Mouse (Mus musculus) embryonic facial prominence, embryonic 11.5 days (tissue): ENCODE data around the gene Phc2. TPM values are rescaled to one million over a fixed set of nuclear protein-coding genes. Genes with fewer than 3 reads are reported as not detected.

Experiments
- ATAC-seq: fragments of 200-750 bp; cut with Nextera tagmentation; replicated peaks from 2 replicates; pipeline ENCODE4 v1.8.0; 2017; ENCODE audit warnings: low read depth; ENCODE audit not compliant: insufficient number of reproducible peaks, low FRiP score, low TSS enrichment
- DNase-seq: peaks from one replicate; pipeline ENCODE4 v3.0.0-alpha.2; 2015; ENCODE audit warnings: low spot score
- H3K27ac ChIP-seq: fragments of 300-500 bp; sonication (generic); replicated peaks from 2 replicates; pipeline ENCODE4 v1.5.1; 2014; ENCODE audit warnings: mild to moderate bottlenecking, low read depth, low read length, control low read depth
- H3K27me3 ChIP-seq: fragments of 300-500 bp; sonication (generic); 2 replicates; pipeline ENCODE4 v1.6.1; 2014; ENCODE audit warnings: mild to moderate bottlenecking, low read length, moderate library complexity, mixed read lengths; ENCODE audit not compliant: control insufficient read depth, insufficient read depth
- H3K36me3 ChIP-seq: fragments of 300-500 bp; sonication (generic); replicated peaks from 2 replicates; pipeline ENCODE4 v1.6.1; 2014; ENCODE audit warnings: low read depth, mild to moderate bottlenecking, low read length, moderate library complexity, mixed read lengths; ENCODE audit not compliant: control insufficient read depth, insufficient read depth
- H3K4me1 ChIP-seq: fragments of 300-500 bp; sonication (generic); 2 replicates; pipeline ENCODE4 v1.6.1; 2014; ENCODE audit warnings: low read length, mixed read lengths; ENCODE audit not compliant: control insufficient read depth, insufficient read depth
- H3K4me2 ChIP-seq: fragments of 300-500 bp; sonication (generic); 2 replicates; pipeline ENCODE4 v1.6.1; 2014; ENCODE audit warnings: low read depth, mild to moderate bottlenecking, control low read depth, low read length, moderate library complexity
- H3K4me3 ChIP-seq: fragments of 300-500 bp; sonication (generic); 2 replicates; pipeline ENCODE4 v1.5.1; 2014; ENCODE audit warnings: low read depth, low read length, control low read depth
- H3K9ac ChIP-seq: fragments of 300-500 bp; sonication (generic); replicated peaks from 2 replicates; pipeline ENCODE4 v1.6.1; 2014; ENCODE audit warnings: mild to moderate bottlenecking, control low read depth, low read length
- H3K9me3 ChIP-seq: fragments of 300-500 bp; sonication (generic); replicated peaks from 2 replicates; pipeline ENCODE4 v1.6.1; 2016; ENCODE audit warnings: mild to moderate bottlenecking, low read length, inconsistent platforms, mixed read lengths; ENCODE audit not compliant: control insufficient read depth
- WGBS: fragments of 180-500 bp; shearing (Covaris S2); extraction: QIAGEN DNeasy Blood & Tissue Kit; methylation state at CpG from one replicate; pipeline ENCODE4 v1.1.7; 2014; 5-methylcytosine and 5-hydroxymethylcytosine counted together
- polyA plus RNA-seq: library from polyadenylated mRNA; unstranded; fragments of >200 nt; fragmentation: Nextera tagmentation; extraction: Ambion mirVana; gene quantifications from 2 replicates; pipeline ENCODE4 v1.2.1, GENCODE M21; 2014

The Phc2 gene
- polyA plus RNA-seq, 1 experiment from 2014 or later = 68.0 TPM

DNA sequence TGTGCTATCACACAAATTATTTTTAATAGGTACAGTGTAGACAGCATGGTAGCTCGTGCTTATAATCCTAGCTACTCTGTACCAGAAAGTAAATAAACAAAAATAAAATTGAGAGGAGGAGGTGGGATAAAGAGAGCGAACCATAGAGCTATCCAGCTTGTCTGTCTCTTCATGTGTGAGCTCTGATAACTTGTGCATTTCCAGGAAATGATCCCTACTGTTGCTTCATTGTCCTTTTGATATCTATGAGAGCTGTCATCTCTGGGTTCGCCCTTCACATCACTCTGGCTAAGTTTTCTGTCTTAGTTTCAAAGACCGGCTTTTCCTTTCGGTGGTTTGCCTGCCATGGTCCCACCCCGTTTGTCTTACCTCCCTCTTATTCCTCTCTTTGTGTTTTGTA, 14.7 kb downstream of the Phc2 start:
- WGBS = 81% methylated on average over 6 of the region's 6 CpGs
- no peak for DNase-seq
- H3K4me3 ChIP-seq = no peak overlapping the region
- H3K9ac ChIP-seq = no peak overlapping the region
- ATAC-seq = no peak
- no peak overlapping the region for H3K4me2 ChIP-seq
- H3K27ac ChIP-seq = no peak overlapping the region
- H3K4me1 ChIP-seq = peaks cover 3% of the 10 kb centered on the region; the same call in 1 of the 2 replicates
- no peaks in the 10 kb centered on the region for H3K36me3 ChIP-seq
- no peaks in the 10 kb centered on the region for H3K27me3 ChIP-seq
- H3K9me3 ChIP-seq = no peaks in the 10 kb centered on the region

- Histone ChIP-seq H3K27me3 (no peaks in the 10 kb centered on the region), H3K27ac (peak overlapping the region; percentile 91), H3K4me3 (no peak overlapping the region), H3K9ac (peak overlapping the region; percentile 18), H3K4me2 (0 out of 2 replicates have a peak overlapping the region, but pooled peaks have one; percentile 3), H3K36me3 (no peaks in the 10 kb centered on the region), H3K4me1 (peaks cover 3% of the 10 kb centered on the region; the same call in 1 of the 2 replicates), H3K9me3 (no peaks in the 10 kb centered on the region)
- DNase-seq (peak; percentile 83), ATAC-seq (peak; percentile 82)
- WGBS = 13% methylated on average over 11 of the region's 11 CpGs
These were observed 16.2 kb downstream of the Phc2 start for GRCm38 (mm10) chr4:128670566-128671191.

DNA sequence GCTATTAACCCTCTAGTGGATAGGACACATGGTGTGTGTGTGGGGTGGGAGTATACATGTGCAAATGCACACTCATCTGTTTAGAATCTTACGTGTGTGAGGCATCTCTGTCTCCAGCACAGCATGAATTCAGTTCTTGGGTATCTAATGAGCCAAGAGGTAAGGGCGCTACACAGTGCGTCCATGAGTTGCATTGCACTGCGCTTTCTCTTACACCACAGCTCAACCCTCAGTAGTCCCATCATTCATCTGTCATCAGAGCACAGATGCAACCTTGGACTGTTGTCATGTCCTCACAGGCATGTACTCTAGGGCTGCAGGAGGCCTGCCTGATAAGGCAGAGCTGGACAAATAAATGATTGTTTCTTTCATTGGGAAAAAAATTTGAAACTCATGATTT, 18.0 kb downstream of the Phc2 start:
- no peak overlapping the region for H3K27ac ChIP-seq
- H3K9me3 ChIP-seq = no peaks in the 10 kb centered on the region
- 92% methylated on average over 4 of the region's 4 CpGs for WGBS
- H3K4me2 ChIP-seq = no peak overlapping the region
- DNase-seq = no peak
- ATAC-seq = no peak
- H3K9ac ChIP-seq = no peak overlapping the region
- H3K4me1 ChIP-seq = peaks cover 3% of the 10 kb centered on the region; the same call in 1 of the 2 replicates
- H3K27me3 ChIP-seq = no peaks in the 10 kb centered on the region
- H3K36me3 ChIP-seq = no peaks in the 10 kb centered on the region
- H3K4me3 ChIP-seq = no peak overlapping the region

GRCm38 (mm10) chr4:128678564-128679217, 24.2 kb downstream of the Phc2 start:
- Histone ChIP-seq H3K4me3 (no peak overlapping the region), H3K9ac (0 out of 2 replicates have a peak overlapping the region, but pooled peaks have one; percentile 1), H3K27me3 (no peaks in the 10 kb centered on the region), H3K27ac (peak overlapping the region; percentile 7; the same call in 1 of the 2 replicates), H3K9me3 (no peaks in the 10 kb centered on the region), H3K36me3 (no peaks in the 10 kb centered on the region), H3K4me2 (no peak overlapping the region), H3K4me1 (no peaks in the 10 kb centered on the region)
- ATAC-seq (peak; percentile 50), DNase-seq (peak; percentile 66)
- 43% methylated on average over 13 of the region's 13 CpGs for WGBS

DNA sequence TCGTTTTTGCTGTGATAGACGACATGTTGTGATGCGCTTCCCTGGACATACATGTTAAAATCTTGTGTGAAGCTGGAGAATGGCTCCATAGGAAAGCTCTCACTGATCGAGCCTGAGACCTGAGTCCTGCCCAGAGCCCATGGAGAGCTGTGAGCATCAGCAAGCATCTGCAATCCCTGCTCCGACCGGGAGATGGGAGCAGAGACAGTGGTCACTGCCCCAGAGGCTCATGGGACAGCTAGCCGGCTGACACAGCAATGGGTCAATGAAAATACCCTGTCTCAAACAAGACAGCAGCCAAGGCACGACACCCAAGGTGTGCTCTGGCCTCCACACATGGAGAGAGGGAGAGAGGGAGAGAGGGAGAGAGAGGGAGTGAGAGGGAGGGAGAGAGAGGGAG, 26.6 kb downstream of the Phc2 start:
- DNase-seq (peak; percentile 24), ATAC-seq (no peak)
- Histone ChIP-seq H3K27ac (no peak overlapping the region), H3K4me1 (no peaks in the 10 kb centered on the region), H3K27me3 (no peaks in the 10 kb centered on the region), H3K36me3 (no peaks in the 10 kb centered on the region), H3K4me2 (no peak overlapping the region), H3K4me3 (no peak overlapping the region), H3K9ac (no peak overlapping the region), H3K9me3 (no peaks in the 10 kb centered on the region)
- 44% methylated on average over 8 of the region's 8 CpGs for WGBS

DNA sequence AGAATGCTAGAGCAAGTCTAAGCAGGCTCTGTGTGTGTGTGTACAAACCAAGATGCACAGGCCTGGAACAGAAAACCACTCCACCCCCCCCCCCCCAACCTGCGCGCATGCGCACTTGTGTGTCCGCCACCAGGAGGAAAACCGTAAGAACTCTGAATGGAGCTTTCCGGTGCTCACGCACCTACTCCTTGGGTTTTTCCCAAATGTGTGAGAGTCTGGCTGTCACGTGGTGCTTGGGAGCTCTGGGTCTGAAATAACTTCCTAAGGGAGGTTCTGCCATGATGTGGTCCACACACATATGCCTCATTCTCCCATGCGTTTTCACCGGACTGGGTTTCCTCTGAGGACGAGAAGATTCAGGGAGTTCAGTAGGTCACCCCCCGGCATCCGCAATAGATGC, 27.8 kb downstream of the Phc2 start:
- Histone ChIP-seq H3K9ac (no peak overlapping the region), H3K27me3 (no peaks in the 10 kb centered on the region), H3K27ac (no peak overlapping the region), H3K4me2 (no peak overlapping the region), H3K9me3 (no peaks in the 10 kb centered on the region; the same call in 1 of the 2 replicates), H3K36me3 (no peaks in the 10 kb centered on the region), H3K4me1 (no peaks in the 10 kb centered on the region), H3K4me3 (no peak overlapping the region)
- ATAC-seq = no peak
- WGBS = 94% methylated on average over 13 of the region's 13 CpGs
- no peak for DNase-seq

GRCm38 (mm10) chr4:128683706-128684105, 29.2 kb downstream of the Phc2 start:
- Histone ChIP-seq H3K36me3 (no peaks in the 10 kb centered on the region), H3K9me3 (no peaks in the 10 kb centered on the region; the same call in 1 of the 2 replicates), H3K9ac (no peak overlapping the region), H3K4me1 (no peaks in the 10 kb centered on the region), H3K4me3 (no peak overlapping the region), H3K27ac (no peak overlapping the region), H3K4me2 (no peak overlapping the region), H3K27me3 (no peaks in the 10 kb centered on the region)
- no peak; the same call in 1 of the 2 replicates for ATAC-seq
- WGBS = 43% methylated on average over 3 of the region's 3 CpGs
- no peak for DNase-seq

- DNase-seq = no peak
- no peaks in the 10 kb centered on the region for H3K27me3 ChIP-seq
These were observed 29.6 kb downstream of the Phc2 start for GRCm38 (mm10) chr4:128684108-128684507.

More at GRCm38 (mm10) chr4:128684108-128684507, 29.6 kb downstream of the Phc2 start:
- Histone ChIP-seq H3K36me3 (no peaks in the 10 kb centered on the region), H3K27ac (no peak overlapping the region), H3K9me3 (no peaks in the 10 kb centered on the region; the same call in 1 of the 2 replicates), H3K9ac (no peak overlapping the region), H3K4me2 (no peak overlapping the region), H3K4me1 (no peaks in the 10 kb centered on the region), H3K4me3 (no peak overlapping the region)
- WGBS = 82% methylated on average over 11 of the region's 11 CpGs
- ATAC-seq = no peak
